Mouse (Mus musculus) megakaryocyte, embryonic 14.5 days (primary cell): ENCODE measurements around the gene Zfp541.

Source experiments
- FLI1 ChIP-seq: IDR thresholded peaks from 2 replicates; pipeline ENCODE4 v1.6.1; 2012; ENCODE audit warnings: low read length, inconsistent platforms, mixed read lengths
- GATA1 ChIP-seq: IDR thresholded peaks from 3 replicates; pipeline ENCODE4 v1.6.1; 2012; ENCODE audit warnings: mixed read lengths, low read length, inconsistent platforms, borderline replicate concordance

- TF ChIP-seq GATA1 (no peak), FLI1 (no peak)
These were observed 5.0 kb upstream of the Zfp541 start for GRCm38 (mm10) chr7:16056459-16057135.
